Mouse (Mus musculus) CH12.LX (cell line): ENCODE data around the gene 2310039H08Rik. TPM values are rescaled to one million over a fixed set of nuclear protein-coding genes. Genes with fewer than 3 reads are reported as not detected.
"Not testable (repeated sequence)": the region's sequence is repeated elsewhere in the genome, so short reads cannot be mapped to it uniquely, and the experiment has no call there.

Experiments used
- DNase-seq: peaks from one replicate; pipeline ENCODE4 v3.0.0-alpha.2; 2013; ENCODE audit errors: extremely low read depth
- H3K27ac ChIP-seq: 2 replicates; pipeline ENCODE4 v1.5.1; 2012; ENCODE audit warnings: low read depth, mild to moderate bottlenecking, control low read depth, moderate library complexity; ENCODE audit not compliant: insufficient read depth
- H3K27me3 ChIP-seq: replicated peaks from 2 replicates; pipeline ENCODE3; 2012; ENCODE audit warnings: inconsistent platforms
- H3K36me3 ChIP-seq, 2 experiments: replicated peaks in 1 of 2; 2 replicates each; pipeline versions ENCODE3 to v1.6.1; 2012; ENCODE audit warnings: inconsistent platforms in 1 of 2, low read length in 1 of 2, mild to moderate bottlenecking in 1 of 2, mixed read lengths in 1 of 2, moderate library complexity in 1 of 2; ENCODE audit not compliant: control insufficient read depth in 1 of 2, insufficient read depth in 1 of 2
- H3K4me1 ChIP-seq, 2 experiments: 2 replicates each; pipeline ENCODE4 v1.6.1; 2012; ENCODE audit warnings: inconsistent platforms in 1 of 2, moderate library complexity in 1 of 2; ENCODE audit not compliant: insufficient read depth in 2 of 2, control insufficient read depth in 1 of 2
- H3K4me2 ChIP-seq: 2 replicates; pipeline ENCODE4 v1.6.1; 2012; ENCODE audit warnings: low read depth, mild to moderate bottlenecking, control low read depth; ENCODE audit not compliant: poor library complexity, insufficient read depth, severe bottlenecking
- H3K4me3 ChIP-seq, 3 experiments: fragments of 150-350 bp in 1 of 3; sonication (generic) in 1 of 3; replicated peaks in 1 of 3; 2 replicates each; pipeline versions ENCODE3 to v1.5.1; 2011 to 2012; ENCODE audit warnings: low read depth in 2 of 3, low read length in 2 of 3, mild to moderate bottlenecking in 2 of 3, moderate library complexity in 2 of 3, control low read depth in 1 of 3, improper control_type of control experiment in 1 of 3, inconsistent platforms in 1 of 3, mixed read lengths in 1 of 3; ENCODE audit not compliant: poor library complexity in 1 of 3
- H3K79me2 ChIP-seq: replicated peaks from 2 replicates; pipeline ENCODE4 v1.6.1; 2012; ENCODE audit warnings: mild to moderate bottlenecking, moderate library complexity; ENCODE audit not compliant: control insufficient read depth, poor library complexity, insufficient read depth, severe bottlenecking; ENCODE audit errors: extremely low read depth
- H3K9ac ChIP-seq: 2 replicates; pipeline ENCODE4 v1.6.1; 2012; ENCODE audit warnings: low read depth, mild to moderate bottlenecking, control low read depth, moderate library complexity; ENCODE audit not compliant: insufficient read depth
- H3K9me3 ChIP-seq: replicated peaks from 2 replicates; pipeline ENCODE3; 2012; ENCODE audit warnings: low read length, inconsistent platforms, mixed read lengths
- E2F4 ChIP-seq: IDR thresholded peaks from 2 replicates; pipeline ENCODE4 v1.6.1; 2011; ENCODE audit warnings: low read depth, low read length, improper control_type of control experiment; ENCODE audit not compliant: insufficient replicate concordance
- EP300 ChIP-seq: IDR thresholded peaks from 2 replicates; pipeline ENCODE4 v1.6.1; 2011; ENCODE audit warnings: low read length, improper control_type of control experiment
- GABPA ChIP-seq: IDR thresholded peaks from 2 replicates; pipeline ENCODE4 v1.6.1; 2012; ENCODE audit warnings: low read depth, low read length, improper control_type of control experiment, inconsistent platforms; ENCODE audit not compliant: insufficient replicate concordance
- HCFC1 ChIP-seq: IDR thresholded peaks from 2 replicates; pipeline ENCODE4 v1.6.1; 2012; ENCODE audit warnings: low read depth, mild to moderate bottlenecking, inconsistent platforms, low read length, improper control_type of control experiment
- JUND ChIP-seq: conservative IDR thresholded peaks from 2 replicates; pipeline ENCODE4 v1.6.1; 2011; ENCODE audit warnings: low read depth, low read length, improper control_type of control experiment
- NELFE ChIP-seq: IDR thresholded peaks from 2 replicates; pipeline ENCODE4 v1.6.1; 2011; ENCODE audit warnings: low read depth, low read length, improper control_type of control experiment
- POLR2A ChIP-seq: IDR thresholded peaks from 2 replicates; pipeline ENCODE4 v1.6.1; 2011; ENCODE audit warnings: low read depth, mild to moderate bottlenecking, improper control_type of control experiment, low read length
- RAD21 ChIP-seq: IDR thresholded peaks from 2 replicates; pipeline ENCODE4 v1.6.1; 2011; ENCODE audit warnings: low read depth, mild to moderate bottlenecking, low read length, improper control_type of control experiment, moderate library complexity
- SIN3A ChIP-seq: IDR thresholded peaks from 2 replicates; pipeline ENCODE4 v1.6.1; 2012; ENCODE audit warnings: low read length, improper control_type of control experiment, inconsistent platforms
- TCF12 ChIP-seq: IDR thresholded peaks from 2 replicates; pipeline ENCODE4 v1.6.1; 2014; ENCODE audit warnings: low read depth, mild to moderate bottlenecking, inconsistent platforms, low read length, improper control_type of control experiment
- UBTF ChIP-seq: IDR thresholded peaks from 2 replicates; pipeline ENCODE4 v1.6.1; 2012; ENCODE audit warnings: low read depth, mild to moderate bottlenecking, inconsistent platforms, low read length, improper control_type of control experiment, moderate library complexity
- USF1 ChIP-seq: IDR thresholded peaks from 2 replicates; pipeline ENCODE4 v1.6.1; 2014; ENCODE audit warnings: low read depth, mild to moderate bottlenecking, inconsistent platforms, low read length, improper control_type of control experiment
- ZKSCAN1 ChIP-seq: IDR thresholded peaks from 2 replicates; pipeline ENCODE4 v1.6.1; 2012; ENCODE audit warnings: low read depth, inconsistent platforms, low read length, improper control_type of control experiment, borderline replicate concordance
- ZNF384 ChIP-seq: IDR thresholded peaks from 2 replicates; pipeline ENCODE4 v1.6.1; 2012; ENCODE audit warnings: low read depth, low read length, improper control_type of control experiment, inconsistent platforms
- dilution Hi-C: fragments of 300-500 bp; cut with MboI; formaldehyde crosslinking; loops from 2 replicates; pipeline ENCODE4 v1.14.3; 2020; ENCODE audit warnings: low sequenced_read_pairs; ENCODE audit not compliant: extremely low pct_unique_long_range_greater_than_20kb, extremely low pct_ligation_motif_present
- in situ Hi-C: fragments of 300-500 bp; cut with MboI; formaldehyde crosslinking; loops from 3 replicates; pipeline ENCODE4 v1.14.3; 2019; ENCODE audit warnings: low sequenced_read_pairs, low pct_ligation_motif_present, low pct_unique_long_range_greater_than_20kb, mixed read lengths
- polyA plus RNA-seq: library from polyadenylated mRNA; unstranded; fragments of >175 nt; gene quantifications from 2 replicates; pipeline ENCODE4 v1.2.1, GENCODE M21; 2012; ENCODE audit warnings: low read depth; ENCODE audit not compliant: insufficient read length
- total RNA-seq, 2 experiments: library from RNA; depleted of rRNA; stranded (reverse); fragments of 300-350 nt in 1 of 2; fragments of >200 nt in 1 of 2; gene quantifications; 2 replicates each; pipeline ENCODE4 v1.2.3; 2012 to 2014

2310039H08Rik gene
- total and polyA plus RNA-seq, 3 experiments = 33.3 to 79.3 (median 65.8) TPM

DNA sequence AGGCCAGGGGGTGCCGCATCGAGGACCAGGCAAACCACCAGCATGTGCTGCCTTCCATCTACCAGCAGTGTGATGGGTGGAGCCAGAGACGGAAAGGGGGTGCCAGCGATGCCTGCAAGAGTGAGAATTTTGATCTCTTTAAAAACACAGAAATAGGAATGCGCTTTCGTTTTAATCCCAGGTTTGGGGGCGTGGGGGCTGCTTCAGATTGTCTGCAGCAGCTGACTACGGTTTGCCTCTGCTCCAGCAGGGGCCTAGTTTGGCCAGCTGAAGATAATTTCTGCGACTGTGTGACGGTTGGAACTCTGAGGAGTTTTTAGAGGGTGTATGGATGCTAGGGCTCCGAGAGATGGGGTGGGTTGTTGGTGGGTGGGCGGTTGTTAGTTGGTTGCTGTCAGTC lies 13.7 kb upstream of the 2310039H08Rik start:
- DNase-seq = no peak
- H3K4me1 ChIP-seq = peaks cover 4 to 10% of the 10 kb centered on the region in 2 experiments; a peak in 2 of 4 replicates
- H3K4me2 ChIP-seq = no peak overlapping the region
- dilution Hi-C loops = no loop called here
- no peaks in the 10 kb centered on the region for H3K36me3 ChIP-seq
- no peak overlapping the region for H3K4me3 ChIP-seq
- TF ChIP-seq USF1 (no peak), UBTF (no peak), RAD21 (no peak), POLR2A (no peak), EP300 (no peak), JUND (no peak), ZKSCAN1 (no peak), SIN3A (no peak), E2F4 (no peak)
- in situ Hi-C loops = no loop called here
- no peaks in the 10 kb centered on the region for H3K27me3 ChIP-seq
- H3K9me3 ChIP-seq = peaks cover 11% of the 10 kb centered on the region
- H3K9ac ChIP-seq = no peak overlapping the region
- no peak overlapping the region for H3K27ac ChIP-seq
- H3K79me2 ChIP-seq = no peaks in the 10 kb centered on the region

DNA sequence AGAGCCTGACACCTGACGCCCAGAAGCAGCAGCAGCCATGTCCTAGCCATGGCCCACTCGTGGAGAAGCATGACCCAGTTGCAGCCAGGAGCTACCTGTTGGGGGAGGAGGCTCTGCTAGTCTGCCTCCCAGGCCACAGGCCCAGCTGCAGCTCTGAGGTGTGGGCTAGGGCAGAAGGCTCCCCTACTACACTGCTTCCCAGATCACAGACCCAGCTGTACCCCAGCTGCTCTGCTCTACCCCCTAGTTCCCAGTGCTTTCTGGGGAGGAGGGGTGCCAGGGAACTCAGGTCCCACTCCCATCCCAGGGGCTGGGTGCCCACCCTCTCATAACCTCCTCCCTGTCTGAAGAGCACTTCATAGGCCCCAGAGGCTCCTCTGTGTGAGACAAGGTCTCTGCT lies 8.9 kb upstream of the 2310039H08Rik start, which contains the start of gene Ptcra:
Gene Ptcra (minus strand): TSS at position 169 of the 400 bp plus-strand sequence.
- Histone ChIP-seq H3K4me3 (no peak within 1 kb of the TSS), H3K27ac (no peak within 1 kb of the TSS), H3K4me1 (peaks cover 10 to 23% of the 10 kb centered on the region in 2 experiments), H3K79me2 (no peaks in the 10 kb centered on the region), H3K9ac (no peak within 1 kb of the TSS), H3K4me2 (no peak within 1 kb of the TSS), H3K36me3 (no peaks in the 10 kb centered on the region), H3K9me3 (no peaks in the 10 kb centered on the region), H3K27me3 (no peaks in the 10 kb centered on the region)
- in situ Hi-C loops = no loop called here
- dilution Hi-C loops = no loop called here
- no peak for DNase-seq
- TF ChIP-seq TCF12 (no peak), ZNF384 (no peak), HCFC1 (no peak), UBTF (no peak), JUND (no peak), NELFE (no peak), GABPA (no peak)

DNA sequence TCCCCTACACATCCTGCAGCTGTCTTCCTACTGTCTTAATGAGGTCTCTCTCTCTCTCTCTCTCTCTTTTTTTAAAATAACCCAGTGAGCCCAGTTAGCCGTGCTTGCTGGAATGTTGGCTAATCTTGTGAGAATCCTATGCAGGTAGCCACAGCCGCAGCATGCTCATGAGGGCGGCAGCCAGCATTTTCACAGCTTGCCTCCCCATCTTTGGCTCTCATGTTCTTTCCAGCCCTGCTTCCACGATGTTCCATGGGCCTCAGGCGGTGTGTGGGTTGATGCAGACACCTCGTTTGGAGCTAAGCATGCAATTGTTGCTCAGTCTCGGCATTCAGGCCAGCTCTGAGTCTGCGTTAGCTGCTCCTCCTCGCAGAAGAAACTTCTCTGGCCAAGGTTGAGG lies 7.5 kb upstream of the 2310039H08Rik start:
- in situ Hi-C loops, H3K9ac ChIP-seq, H3K27me3 ChIP-seq, H3K4me3 ChIP-seq, H3K27ac ChIP-seq, DNase-seq, H3K79me2 ChIP-seq, H3K9me3 ChIP-seq, H3K4me2 ChIP-seq, H3K36me3 ChIP-seq, dilution Hi-C loops: not testable (repeated sequence)
- H3K4me1 ChIP-seq = peaks cover 10 to 25% of the 10 kb centered on the region in 2 experiments
